In genomic region chr8:47289641-47290040, GRCm38 (mm10) we compare ENCODE assay signal across 7 mouse cellular contexts.
A peak's percentile ranks its signal among the peaks of the same experiment; 100 is the strongest.
DNase-seq lines count a peak whose midpoint lies in the region; ATAC-seq and TF ChIP-seq lines count a peak whose summit lies in the region.

No protein-coding gene starts in this region.

- ATAC-seq in forebrain, embryonic 11.5 days (replicated peaks; ENCODE audit: low FRiP score) = no peak
- no peak for ATAC-seq in liver, embryonic 13.5 days (ENCODE audit: low read depth)
- no peak for ATAC-seq in stomach, postnatal 0 days (ENCODE audit: low FRiP score, low TSS enrichment)

- H3K4me1 ChIP-seq in testis, adult 2 months (ENCODE audit: control insufficient read depth, insufficient read depth, low read length) = peaks cover 16% of the 10 kb centered on the region
- peaks cover 8% of the 10 kb centered on the region; the same call in 1 of the 2 replicates for H3K4me1 ChIP-seq in forebrain, embryonic 11.5 days (replicated peaks; ENCODE audit: control insufficient read depth, insufficient read depth, low read length)
- H3K4me1 ChIP-seq in liver, embryonic 13.5 days (replicated peaks) = 0 out of 2 replicates have a peak, but pooled peaks cover 7% of the 10 kb centered on the region
- peaks cover 2% of the 10 kb centered on the region; the same call in 1 of the 2 replicates for H3K4me1 ChIP-seq in stomach, postnatal 0 days (replicated peaks; ENCODE audit: control insufficient read depth, insufficient read depth)

- peak overlapping the region; percentile 77 for H3K4me2 ChIP-seq in forebrain, embryonic 11.5 days (ENCODE audit: low read depth, low read length, severe bottlenecking)
- peak overlapping the region; percentile 70 for H3K4me2 ChIP-seq in liver, embryonic 13.5 days
- peak overlapping the region; percentile 95 for H3K4me2 ChIP-seq in stomach, postnatal 0 days (replicated peaks; ENCODE audit: low read depth)

- no peaks in the 10 kb centered on the region for H3K27me3 ChIP-seq in testis, adult 2 months (ENCODE audit: control insufficient read depth, insufficient read depth, low read length)
- H3K27me3 ChIP-seq in forebrain, embryonic 11.5 days (ENCODE audit: control insufficient read depth, insufficient read depth, low read length) = no peaks in the 10 kb centered on the region
- peaks cover 61% of the 10 kb centered on the region for H3K27me3 ChIP-seq in liver, embryonic 13.5 days
- no peaks in the 10 kb centered on the region for H3K27me3 ChIP-seq in stomach, postnatal 0 days (ENCODE audit: control insufficient read depth, insufficient read depth, low read length)

- peak overlapping the region; percentile 99 for H3K9ac ChIP-seq in forebrain, embryonic 11.5 days (ENCODE audit: low read length)
- no peak overlapping the region for H3K9ac ChIP-seq in liver, embryonic 13.5 days
- H3K9ac ChIP-seq in stomach, postnatal 0 days (ENCODE audit: low read length) = no peak overlapping the region

- no peak for TF ChIP-seq CTCF in testis, adult 2 months (IDR thresholded peaks at IDR 0.05; ENCODE audit: control insufficient read depth, insufficient read depth, insufficient replicate concordance, low read depth, low read length)
- TF ChIP-seq CTCF in stomach, postnatal 0 days (IDR thresholded peaks at IDR 0.05; ENCODE audit: low read depth) = no peak

- H3K36me3 ChIP-seq in testis, adult 2 months (ENCODE audit: control insufficient read depth, insufficient read depth, low read length) = no peaks in the 10 kb centered on the region
- H3K36me3 ChIP-seq in forebrain, embryonic 11.5 days (ENCODE audit: control insufficient read depth, insufficient read depth, low read length) = no peaks in the 10 kb centered on the region
- H3K36me3 ChIP-seq in liver, embryonic 13.5 days = no peaks in the 10 kb centered on the region
- H3K36me3 ChIP-seq in stomach, postnatal 0 days (ENCODE audit: control insufficient read depth, insufficient read depth, low read length) = no peaks in the 10 kb centered on the region

- WGBS in forebrain, embryonic 11.5 days = 4% methylated on average over 6 of the region's 6 CpGs
- 18% methylated on average over 6 of the region's 6 CpGs for WGBS in liver, embryonic 13.5 days (ENCODE audit: insufficient replicate concordance)
- whole genome bisulfite sequencing in stomach, postnatal 0 days = 20% methylated on average over 6 of the region's 6 CpGs

- no peak overlapping the region for H3K27ac ChIP-seq in testis, adult 2 months (ENCODE audit: control insufficient read depth, insufficient read depth, low read depth, low read length)
- H3K27ac ChIP-seq in forebrain, embryonic 11.5 days (ENCODE audit: low read depth, low read length) = peak overlapping the region; percentile 97; the same call in 1 of the 2 replicates
- H3K27ac ChIP-seq in liver, embryonic 13.5 days = no peak overlapping the region
- H3K27ac ChIP-seq in stomach, postnatal 0 days (replicated peaks) = no peak overlapping the region

- peak overlapping the region; percentile 71; the same call in 1 of the 2 replicates for H3K4me3 ChIP-seq in testis, adult 2 months (ENCODE audit: control insufficient read depth, low read depth, low read length)
- peak overlapping the region; percentile 96 for H3K4me3 ChIP-seq in forebrain, embryonic 11.5 days (ENCODE audit: low read depth, low read length)
- peak overlapping the region; percentile 55; the same call in 1 of the 2 replicates for H3K4me3 ChIP-seq in liver, embryonic 13.5 days (replicated peaks)
- H3K4me3 ChIP-seq in stomach, postnatal 0 days (ENCODE audit: low read depth, low read length) = peak overlapping the region; percentile 81

- DNase-seq in testis, postnatal 14 days (ENCODE audit: low spot score) = no peak
- DNase-seq in forebrain, embryonic 11.5 days (ENCODE audit: low spot score) = no peak
- no peak for DNase-seq in liver, embryonic 13.5 days
- no peak for DNase-seq in stomach, postnatal 0 days (ENCODE audit: low spot score)
- DNase-seq in c-Kit-positive CD71-positive TER-119-positive erythroid progenitor cells, embryonic 14.5 days (ENCODE audit: low spot score) = no peak
- DNase-seq in spleen, postnatal 36 days (ENCODE audit: low spot score in 2 of 2) = no peak

- H3K9me3 ChIP-seq in forebrain, embryonic 11.5 days (ENCODE audit: control insufficient read depth, low read length) = no peaks in the 10 kb centered on the region
- no peaks in the 10 kb centered on the region for H3K9me3 ChIP-seq in liver, embryonic 13.5 days (replicated peaks)
- no peaks in the 10 kb centered on the region for H3K9me3 ChIP-seq in stomach, postnatal 0 days (ENCODE audit: control insufficient read depth, low read length)

- TF ChIP-seq POLR2A in testis, adult 2 months (IDR thresholded peaks at IDR 0.05; ENCODE audit: control insufficient read depth, low read depth, low read length) = no peak

- TF ChIP-seq EP300 in stomach, postnatal 0 days (optimal IDR thresholded peaks at IDR 0.05) = no peak
